Mouse (Mus musculus) lung, postnatal 4 days (tissue): ENCODE results near the gene Matn4.

ENCODE experiments used
- DNase-seq, 2 experiments: peaks; one replicate each; pipeline ENCODE4 v3.0.0; 2021

The Matn4 gene

DNA sequence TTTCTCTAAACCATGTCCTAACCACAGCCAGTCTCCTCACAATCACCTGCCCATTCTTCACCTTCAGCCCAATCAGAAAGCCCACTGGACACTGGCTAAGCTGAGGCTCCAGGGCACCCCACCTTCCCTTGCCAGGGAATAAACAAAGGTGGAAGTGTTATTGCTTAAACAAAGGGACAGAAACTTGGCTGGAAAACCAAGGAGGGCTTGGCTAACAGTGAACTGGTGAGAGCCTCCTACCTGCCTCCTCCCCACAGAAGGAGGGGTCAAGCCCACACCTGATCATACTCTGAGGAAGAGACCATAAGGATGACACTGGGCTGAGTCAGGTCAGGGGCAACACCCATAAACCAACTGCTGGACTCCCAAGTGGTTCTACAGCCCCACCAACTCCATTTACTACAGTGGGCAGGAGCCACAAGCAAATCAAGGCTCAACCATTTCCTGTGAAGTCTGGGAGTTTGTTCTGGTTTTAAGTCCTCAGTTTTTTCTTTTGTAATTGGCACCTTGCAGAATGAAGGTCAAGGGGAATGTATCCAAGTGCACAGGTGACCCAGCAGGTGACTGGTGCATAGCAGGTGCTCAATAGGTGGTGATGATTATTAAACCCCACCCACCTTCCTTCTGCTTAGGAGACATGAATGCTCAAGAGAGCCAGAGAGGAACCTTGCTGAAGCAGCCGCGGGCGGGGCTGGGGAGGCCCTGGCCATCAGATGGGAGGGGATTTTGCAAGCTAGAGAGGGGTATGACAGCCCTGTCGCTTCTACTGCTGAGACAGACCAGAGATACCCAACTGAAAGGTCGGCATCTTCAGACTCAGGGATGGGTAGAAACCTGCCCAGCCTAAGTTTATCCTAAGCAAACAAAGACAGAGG lies 30.5 kb upstream of the Matn4 start:
- no peak for DNase-seq

DNA sequence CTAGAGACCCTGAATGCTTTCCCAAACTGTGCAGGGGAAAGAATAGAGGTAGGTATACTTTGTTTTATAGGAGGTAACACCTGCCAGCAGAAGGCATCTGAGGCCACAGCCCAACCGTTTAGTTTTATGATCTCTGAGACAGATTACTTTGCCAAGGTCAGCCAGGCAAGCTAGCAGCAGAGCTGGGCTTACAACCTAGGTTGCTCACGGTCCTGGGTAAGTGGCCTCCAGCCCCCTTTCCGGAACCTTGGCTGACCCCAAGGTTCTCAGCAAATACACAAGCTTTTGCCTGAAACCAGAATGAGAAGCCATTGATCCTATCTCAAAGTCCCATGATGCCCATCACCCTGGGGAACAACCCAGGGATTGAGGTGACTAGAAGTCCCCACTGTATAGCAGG lies 29.7 kb upstream of the Matn4 start:
- DNase-seq = no peak

DNA sequence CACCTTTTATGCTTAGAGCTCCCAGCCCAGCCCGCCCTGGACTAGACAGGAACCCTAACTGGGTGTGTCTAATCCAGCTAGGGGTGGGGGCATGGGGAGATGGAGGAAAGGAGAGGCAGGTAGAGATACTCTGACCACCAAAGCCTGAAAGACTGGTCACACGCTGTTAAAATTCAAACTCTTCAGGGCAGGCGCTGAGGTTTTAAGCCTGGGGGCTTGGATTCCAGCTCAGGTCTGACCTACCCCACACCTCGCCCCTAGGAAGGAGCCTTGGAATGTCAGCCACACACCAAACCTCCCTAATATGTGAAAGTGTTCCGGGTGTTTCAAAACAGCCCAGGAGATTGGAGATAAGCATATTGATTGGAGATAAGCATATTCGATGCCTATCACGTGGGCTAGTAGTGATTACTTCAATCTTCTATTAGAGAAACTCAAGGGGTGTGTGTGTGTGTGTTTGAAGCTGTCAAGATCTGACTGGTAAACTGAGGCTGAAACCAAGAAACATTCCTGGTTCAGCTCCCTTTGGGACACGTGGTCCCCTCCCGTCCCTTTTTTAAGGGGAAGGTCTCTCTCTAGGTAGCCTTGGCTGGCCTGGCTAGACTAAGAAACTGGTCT lies 28.4 kb upstream of the Matn4 start:
- no peak for DNase-seq

GRCm38 (mm10) chr2:164432541-164433191 lies 27.7 kb upstream of the Matn4 start:
- DNase-seq = peak in 1 of 2 experiments; percentile 74

GRCm38 (mm10) chr2:164431676-164432465 lies 26.9 kb upstream of the Matn4 start:
- DNase-seq = peak in 1 of 2 experiments; percentile 74

GRCm38 (mm10) chr2:164430697-164431096 lies 25.7 kb upstream of the Matn4 start:
- no peak for DNase-seq

DNA sequence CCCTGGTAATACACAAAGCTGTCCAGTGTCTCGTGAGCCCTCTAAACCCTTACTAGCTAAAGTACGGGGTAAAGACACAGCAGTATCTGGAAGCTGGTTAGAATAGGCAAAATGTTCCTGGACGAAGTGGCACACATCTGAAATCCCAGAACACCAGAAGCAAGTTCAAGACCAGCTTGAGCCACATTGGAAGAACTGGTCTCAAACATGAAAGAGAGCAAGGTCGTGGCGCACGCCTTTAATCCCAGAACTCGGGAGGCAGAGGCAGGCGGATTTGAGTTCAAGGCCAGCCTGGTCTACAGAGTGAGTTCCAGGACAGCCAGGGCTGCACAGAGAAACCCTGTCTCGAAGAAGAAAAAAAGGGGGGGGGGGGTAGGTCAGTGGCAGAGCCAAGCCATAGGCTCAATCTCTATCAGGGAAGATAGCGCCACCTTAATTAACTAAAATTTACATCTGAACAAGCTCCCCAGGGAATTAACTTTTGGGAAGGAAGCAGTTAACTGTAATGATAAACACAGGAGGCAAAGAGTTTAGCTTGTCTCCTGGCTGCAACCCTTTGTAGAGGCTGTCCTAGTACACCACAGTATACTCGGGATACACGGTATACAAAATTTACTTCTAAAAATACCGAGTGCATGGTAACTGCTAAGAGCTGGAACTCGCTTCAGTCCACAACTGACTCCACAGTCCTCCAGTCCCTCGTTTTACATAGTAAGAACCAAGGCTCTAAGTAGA lies 25.1 kb upstream of the Matn4 start:
- DNase-seq = no peak

- DNase-seq = no peak
Measured at GRCm38 (mm10) chr2:164428451-164428850, 23.5 kb upstream of the Matn4 start.

GRCm38 (mm10) chr2:164426952-164427351 lies 22.0 kb upstream of the Matn4 start:
- DNase-seq = no peak

GRCm38 (mm10) chr2:164426121-164426520 lies 21.2 kb upstream of the Matn4 start:
- DNase-seq = no peak

DNA sequence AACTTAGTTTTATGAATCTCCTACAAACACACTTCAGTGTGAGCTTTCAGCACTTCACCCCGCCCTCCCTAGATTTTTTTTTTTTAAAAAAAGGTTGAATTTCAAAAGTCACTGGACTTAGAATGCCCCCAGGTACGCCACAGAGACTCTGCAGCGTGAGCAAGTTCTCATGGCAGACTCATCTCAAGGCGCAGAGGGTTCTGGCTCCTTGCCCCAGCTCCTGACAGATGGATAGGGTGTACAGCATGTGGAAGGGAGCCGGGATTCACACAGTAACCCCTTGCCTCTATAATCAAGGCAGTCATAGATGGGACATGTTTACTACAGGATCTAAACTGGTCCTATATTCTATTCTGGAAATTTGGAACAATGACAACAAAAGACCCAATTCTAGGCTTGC lies 20.4 kb upstream of the Matn4 start:
- DNase-seq = no peak

GRCm38 (mm10) chr2:164424406-164424805 lies 19.4 kb upstream of the Matn4 start:
- no peak for DNase-seq

DNA sequence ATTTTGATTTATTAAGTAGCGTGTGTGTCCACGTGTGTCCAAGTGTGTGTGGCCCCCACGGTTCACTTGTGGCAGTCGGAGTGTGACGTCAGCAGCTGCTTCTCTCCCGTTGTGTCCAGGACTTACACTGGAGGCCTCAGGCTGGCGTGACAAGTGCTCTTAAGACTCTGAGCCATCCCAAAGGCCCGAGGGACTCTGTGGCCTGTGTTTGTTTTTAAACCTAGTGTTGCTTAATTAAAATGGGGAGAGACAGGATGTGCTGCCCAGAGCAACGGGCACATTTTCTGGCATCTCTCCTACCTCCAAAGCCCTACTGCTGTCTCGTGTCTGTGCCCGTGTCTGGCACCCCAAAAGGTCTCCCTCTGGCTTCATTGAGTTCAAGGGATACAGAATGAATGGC lies 18.5 kb upstream of the Matn4 start:
- no peak for DNase-seq

- no peak for DNase-seq
Measured at GRCm38 (mm10) chr2:164422675-164423393, 17.9 kb upstream of the Matn4 start.

DNA sequence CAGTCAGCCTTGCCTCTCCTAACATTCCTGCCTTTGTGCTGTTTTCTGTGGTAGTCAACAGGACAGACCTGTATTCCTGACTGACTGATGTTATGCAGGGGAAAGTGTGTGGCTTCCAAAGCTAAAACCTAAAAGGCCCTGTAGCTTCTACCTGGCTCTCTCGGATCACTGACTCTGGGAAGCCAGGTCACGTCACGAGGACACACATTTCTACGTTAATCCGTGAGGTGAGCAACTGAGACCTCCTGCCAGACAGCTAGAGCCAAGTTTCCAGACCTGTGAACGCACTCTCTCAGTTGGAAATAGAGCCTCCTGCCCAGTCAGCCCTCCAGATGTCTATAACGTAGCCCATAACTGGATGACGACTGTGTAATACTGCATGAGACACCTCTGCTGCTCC lies 17.0 kb upstream of the Matn4 start:
- DNase-seq = no peak

- no peak for DNase-seq
Measured at GRCm38 (mm10) chr2:164421306-164421705, 16.3 kb upstream of the Matn4 start.

GRCm38 (mm10) chr2:164419489-164419888 lies 14.5 kb upstream of the Matn4 start:
- DNase-seq = no peak

DNA sequence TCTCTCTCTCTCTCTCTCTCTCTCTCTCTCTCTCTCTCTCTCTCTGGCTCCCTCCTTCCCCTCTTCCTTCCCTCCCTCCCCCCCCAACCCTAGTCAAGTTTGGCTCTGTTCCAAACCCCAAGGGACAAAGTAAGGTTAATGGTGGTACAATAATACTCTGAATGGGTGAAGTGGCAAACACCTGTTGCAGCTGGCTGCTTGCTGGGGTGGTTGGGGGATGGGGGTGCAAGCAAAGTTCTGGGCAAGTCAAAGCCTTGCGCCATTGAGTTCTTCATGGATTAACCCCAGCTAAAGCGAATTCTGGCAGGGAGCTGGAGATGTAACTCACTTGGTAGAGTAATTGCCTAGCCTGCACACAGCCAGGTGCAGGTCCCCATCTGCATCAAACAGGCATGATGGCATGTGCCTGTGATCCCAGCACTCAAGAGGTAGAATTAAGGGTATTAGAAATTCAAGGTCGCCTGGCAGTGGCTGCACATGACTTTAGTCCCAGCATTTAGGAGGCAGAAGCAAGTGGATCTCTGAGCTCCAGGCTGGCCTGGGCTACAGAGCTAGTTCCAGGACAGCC lies 13.4 kb upstream of the Matn4 start:
- no peak for DNase-seq

GRCm38 (mm10) chr2:164417198-164417597 lies 12.2 kb upstream of the Matn4 start:
- peak in 1 of 2 experiments; percentile 47 for DNase-seq

DNA sequence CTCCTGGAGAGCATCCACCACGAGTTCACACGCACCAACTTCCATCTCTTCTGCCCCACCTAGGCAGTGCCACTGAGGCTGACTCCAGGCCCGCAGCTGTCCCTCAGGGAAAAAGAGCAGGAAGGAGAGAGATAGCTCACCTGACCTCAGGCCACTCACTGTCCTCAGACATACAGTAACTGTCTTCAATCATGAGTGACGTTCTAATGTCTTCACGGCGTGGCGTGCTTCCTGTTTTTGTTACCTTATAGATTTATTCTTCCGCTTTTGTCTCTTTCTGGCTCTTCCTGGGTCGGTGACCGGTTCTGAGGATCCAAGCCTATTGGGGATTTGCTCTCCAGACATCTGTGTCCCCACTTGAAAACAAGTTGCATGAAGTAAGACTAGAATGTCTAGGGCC lies 9.6 kb upstream of the Matn4 start:
- DNase-seq = no peak

- DNase-seq = peak in 1 of 2 experiments; percentile 52
Measured at GRCm38 (mm10) chr2:164414167-164414566, 9.2 kb upstream of the Matn4 start.
